Mouse (Mus musculus) heart, postnatal 14 days (tissue): ENCODE results near the gene Hus1. TPM values are rescaled to one million over a fixed set of nuclear protein-coding genes. Genes with fewer than 3 reads are reported as not detected.

Source experiments
- DNase-seq, 2 experiments: peaks; one replicate each; pipeline ENCODE4 v3.0.0; 2021 to 2022
- intact Hi-C: fragments of 180-260 bp; cut with DNase I; formaldehyde crosslinking; loops from one replicate; pipeline ENCODE4 v1.15.1; 2025
- long read RNA-seq, 2 experiments: library from polyadenylated mRNA; stranded (forward); transcript quantifications; one replicate each; pipeline ENCODE4 v2.0.0; 2021
- total RNA-seq, 2 experiments: library from RNA; stranded (reverse); gene quantifications; 2 replicates each; pipeline ENCODE4 v1.2.3; 2021

Hus1 gene
- 10 to 100 TPM; 10.8 to 12.1 TPM for total RNA-seq
- long read RNA-seq, experiment 1, partial matches to known transcripts: 0 of 9 reads
- long read RNA-seq, experiment 1, other reads (novel, unspliced or antisense): 9 of 9 reads
- long read RNA-seq, experiment 2, full-length matches to known transcripts: 3 of 8 reads
- long read RNA-seq, experiment 2, partial matches to known transcripts: 0 of 8 reads
- long read RNA-seq, experiment 2, other reads (novel, unspliced or antisense): 5 of 8 reads

DNA sequence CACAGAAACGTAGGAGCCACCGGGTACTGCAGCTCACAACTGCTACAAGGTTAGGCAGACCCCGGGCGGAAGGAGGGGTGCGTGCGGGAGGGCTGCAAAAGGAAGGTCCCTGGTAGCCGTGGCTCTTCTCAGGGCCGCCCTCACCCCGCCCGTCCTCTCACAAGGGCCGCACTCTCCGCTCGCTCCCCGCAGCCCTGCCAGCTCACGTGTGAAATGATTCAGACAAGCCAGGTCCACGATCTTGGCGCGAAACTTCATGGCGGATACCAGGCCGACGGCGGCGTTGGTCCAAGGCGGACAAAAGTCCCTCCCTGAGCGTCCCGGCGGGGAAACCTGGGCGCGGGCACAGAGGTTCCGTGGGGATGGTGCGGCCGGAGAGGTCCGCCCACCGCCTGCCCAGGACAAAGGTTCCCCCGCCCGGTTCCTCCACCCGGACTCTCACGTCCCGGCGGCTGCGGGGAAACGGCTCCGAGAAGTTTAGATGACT, at the start of gene Hus1:
Gene Hus1 (minus strand): TSS at position 339 of the 487 bp plus-strand sequence.
- DNase-seq: peak; percentile 91 to 93
- intact Hi-C loops: loop anchor here (5.0 kb wide), 1 partner anchor 106 kb away; the partner anchor contains the start of gene Upp1

GRCm38 (mm10) chr11:9060484-9060883, 49.5 kb upstream of the Hus1 start:
- intact Hi-C loops: no loop called here
- no peak for DNase-seq

DNA sequence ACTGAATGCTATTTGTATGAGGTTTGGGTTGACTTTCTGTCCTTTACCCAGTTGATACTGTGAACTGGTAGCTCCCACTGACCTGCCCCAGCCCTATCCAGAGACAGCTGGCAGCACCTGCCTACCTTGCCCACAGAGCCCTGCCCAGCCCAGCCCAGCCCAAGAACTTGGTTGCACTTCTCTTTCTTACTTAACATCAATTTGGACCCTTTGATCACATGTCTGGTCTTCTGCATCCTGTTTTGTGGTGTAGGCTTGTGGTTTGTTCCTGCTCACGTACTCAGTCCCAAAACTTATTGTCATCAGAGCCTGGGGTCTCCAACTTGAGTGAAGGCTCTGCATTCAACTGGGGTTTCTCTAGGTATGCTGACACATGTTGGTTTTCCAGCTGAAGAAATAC, 49.0 kb upstream of the Hus1 start:
- DNase-seq: no peak
- intact Hi-C loops: no loop called here

DNA sequence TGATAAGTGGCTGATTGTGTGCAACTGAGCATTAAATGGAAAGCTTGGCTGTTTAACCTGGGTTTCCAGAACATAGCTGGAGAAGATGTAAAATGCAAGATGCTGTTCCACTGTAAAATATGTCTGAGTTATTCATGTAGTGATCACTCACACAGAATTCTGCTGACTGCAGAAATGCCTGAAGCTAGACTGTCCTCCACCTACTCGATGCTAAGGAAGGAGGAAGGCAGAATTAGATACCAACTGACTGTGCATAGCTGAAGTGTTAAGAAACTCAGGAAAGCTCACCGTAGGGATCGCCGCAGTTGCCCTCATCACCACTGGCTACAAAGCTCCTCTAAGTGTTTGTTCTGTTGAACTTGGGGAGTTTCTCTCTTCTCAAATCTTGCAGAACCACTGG, 46.7 kb upstream of the Hus1 start:
- intact Hi-C loops: no loop called here
- DNase-seq: no peak

DNA sequence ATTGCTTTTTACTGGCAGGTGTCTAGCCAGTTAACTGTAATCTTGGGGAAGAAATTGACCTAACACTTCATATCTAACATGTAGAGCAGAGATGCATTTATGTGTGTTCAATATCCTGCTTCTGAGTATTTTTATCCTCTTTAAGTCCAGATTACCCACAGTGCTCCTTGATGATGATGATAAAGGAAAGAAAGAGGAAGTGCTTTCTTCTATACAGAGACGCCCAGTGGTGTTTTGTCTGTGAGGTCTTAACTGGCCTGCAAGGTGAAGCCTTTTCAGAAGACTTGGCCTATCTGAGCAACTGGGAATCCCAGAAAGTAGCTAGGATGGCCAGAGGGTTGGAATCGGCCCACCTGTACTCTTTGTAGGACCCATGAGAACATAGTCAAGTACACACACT, 45.9 kb upstream of the Hus1 start:
- DNase-seq: no peak
- intact Hi-C loops: no loop called here

- no peak for DNase-seq
- intact Hi-C loops: loop anchor here (5.0 kb wide), 1 partner anchor 65 kb away; the partner anchor contains the start of gene Upp1
Observed at GRCm38 (mm10) chr11:9051895-9052294, 40.9 kb upstream of the Hus1 start.

GRCm38 (mm10) chr11:9050241-9050640, 39.2 kb upstream of the Hus1 start:
- intact Hi-C loops: loop anchor here (5.0 kb wide), 1 partner anchor 67 kb away; the partner anchor contains the start of gene Upp1
- DNase-seq: no peak

GRCm38 (mm10) chr11:9048703-9049060, 37.7 kb upstream of the Hus1 start, which contains the start of gene Sun3:
Sun3 (minus strand) TSS chr11:9048991.
- intact Hi-C loops: no loop called here
- no peak for DNase-seq

DNA sequence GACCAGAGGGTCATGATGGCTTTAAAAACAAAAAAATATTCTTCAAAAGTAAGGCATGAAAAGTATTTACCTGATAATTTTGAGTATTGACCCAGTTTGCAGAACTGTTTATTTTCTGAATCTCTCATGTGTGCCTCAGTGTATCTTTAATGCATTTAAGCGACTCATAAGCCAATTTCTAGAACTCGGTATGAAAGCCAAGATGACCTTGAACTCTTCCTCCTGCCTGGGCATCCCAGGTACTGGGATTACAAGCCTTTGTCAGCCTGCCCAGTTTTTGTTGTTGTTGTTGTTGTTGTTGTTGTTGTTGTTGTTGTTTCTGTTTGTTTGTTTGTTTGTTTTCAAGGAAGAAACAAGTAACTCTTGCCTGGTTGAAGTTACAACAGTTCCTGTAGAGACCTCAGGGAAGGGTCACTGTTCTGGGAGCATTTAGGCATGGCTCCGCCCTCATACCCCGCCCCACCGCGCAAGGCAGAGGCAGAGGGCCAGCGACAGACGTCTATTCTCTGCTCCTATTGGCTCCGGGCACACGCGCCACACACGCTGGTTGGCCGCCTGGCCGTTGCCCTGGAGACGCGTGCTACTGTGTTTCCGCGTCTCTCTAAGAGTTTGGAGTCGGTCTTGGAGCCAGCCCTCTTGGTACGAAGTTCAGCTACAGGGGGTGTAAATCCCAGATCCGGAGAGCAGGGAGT, 37.2 kb upstream of the Hus1 start, which contains the start of gene Gm11992:
Gene Gm11992 (plus strand): TSS at position 584 of the 692 bp plus-strand sequence.
- intact Hi-C loops: no loop called here
- DNase-seq: peak; percentile 81 to 87

DNA sequence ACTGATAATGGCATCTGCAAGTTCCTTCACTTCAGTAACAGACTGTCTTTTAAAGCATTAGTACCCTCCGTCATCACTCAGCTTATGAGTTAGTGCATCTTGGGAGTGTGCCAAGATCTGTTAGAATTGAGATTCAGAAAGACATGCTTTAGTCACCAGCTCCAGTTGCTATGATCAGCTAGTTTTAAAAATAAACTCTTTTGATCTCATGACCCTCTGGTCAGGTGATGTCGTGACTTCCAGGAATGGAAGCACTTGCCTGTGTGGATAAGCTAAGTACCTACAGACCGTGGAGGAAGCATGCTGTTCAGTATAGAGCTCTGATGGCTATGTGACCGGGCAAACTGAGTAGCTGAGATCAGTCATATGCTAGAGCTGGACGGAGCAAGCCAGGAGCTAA, 36.1 kb upstream of the Hus1 start:
- intact Hi-C loops: no loop called here
- DNase-seq: peak; percentile 3 to 19

DNA sequence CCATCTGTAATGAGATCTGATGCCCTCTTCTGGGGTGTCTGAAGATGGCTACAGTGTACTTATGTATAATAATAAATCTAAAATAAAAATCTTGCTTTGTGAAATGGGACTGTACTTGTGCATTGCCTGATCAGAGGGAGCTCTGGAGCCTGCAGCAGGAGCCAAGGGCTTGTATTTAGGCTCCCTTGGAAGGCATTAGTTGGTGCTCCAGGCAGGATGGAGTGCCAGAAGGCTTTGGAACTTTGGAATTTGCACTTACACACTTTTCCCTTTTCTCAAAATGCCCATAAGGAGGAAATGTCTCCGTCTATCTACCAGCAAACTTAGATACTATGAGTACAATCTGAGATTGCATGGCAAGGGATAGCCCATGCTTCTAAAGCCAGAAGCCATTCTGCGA, 35.6 kb upstream of the Hus1 start:
- no peak for DNase-seq
- intact Hi-C loops: no loop called here

- DNase-seq: no peak
- intact Hi-C loops: no loop called here
Observed at GRCm38 (mm10) chr11:9031530-9031929, 20.5 kb upstream of the Hus1 start.

- intact Hi-C loops: no loop called here
- DNase-seq: peak; percentile 26
Observed at GRCm38 (mm10) chr11:9025211-9025610, 14.2 kb upstream of the Hus1 start.

DNA sequence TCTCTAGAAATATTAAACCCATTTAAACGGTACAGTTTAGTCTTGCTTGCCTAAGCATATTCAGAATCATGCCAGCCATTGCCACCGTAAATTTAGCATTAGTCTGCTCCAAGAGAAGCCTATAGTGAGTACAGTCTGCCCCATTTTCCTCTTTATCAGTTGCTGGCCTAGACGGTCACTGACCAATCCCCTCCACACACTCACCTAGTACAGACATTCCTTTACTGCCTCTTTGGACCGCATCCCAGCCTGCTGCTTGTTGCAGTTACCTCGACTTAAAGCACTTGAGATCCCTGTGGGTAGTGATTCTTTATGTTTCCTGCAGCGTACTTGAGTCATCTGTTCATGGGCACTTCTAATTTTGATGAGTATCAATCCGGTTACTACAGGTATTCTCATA, 13.8 kb upstream of the Hus1 start:
- DNase-seq: peak in 1 of 2 experiments; percentile 11
- intact Hi-C loops: no loop called here

DNA sequence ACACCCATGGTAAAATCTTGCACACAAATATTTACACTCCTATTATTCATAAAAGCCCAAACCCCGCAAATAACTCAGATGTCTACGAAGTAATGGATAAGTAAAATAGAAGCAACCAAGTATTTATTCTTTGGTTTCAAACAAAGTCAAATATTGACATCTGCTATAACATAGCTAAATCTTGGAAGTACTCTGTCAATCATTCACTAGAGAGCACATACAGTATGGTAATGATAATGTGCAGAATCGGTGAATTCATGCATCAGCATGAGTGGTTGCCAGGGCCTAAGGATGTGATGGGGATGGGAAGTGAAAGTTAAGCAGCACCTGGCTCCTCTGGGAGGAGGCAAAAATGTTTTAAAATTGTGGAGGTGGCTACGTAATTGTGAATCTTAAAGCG, 9.2 kb upstream of the Hus1 start:
- no peak for DNase-seq
- intact Hi-C loops: no loop called here

- peak in 1 of 2 experiments; percentile 25 for DNase-seq
- intact Hi-C loops: no loop called here
Observed at GRCm38 (mm10) chr11:9018491-9019267, 7.7 kb upstream of the Hus1 start.

DNA sequence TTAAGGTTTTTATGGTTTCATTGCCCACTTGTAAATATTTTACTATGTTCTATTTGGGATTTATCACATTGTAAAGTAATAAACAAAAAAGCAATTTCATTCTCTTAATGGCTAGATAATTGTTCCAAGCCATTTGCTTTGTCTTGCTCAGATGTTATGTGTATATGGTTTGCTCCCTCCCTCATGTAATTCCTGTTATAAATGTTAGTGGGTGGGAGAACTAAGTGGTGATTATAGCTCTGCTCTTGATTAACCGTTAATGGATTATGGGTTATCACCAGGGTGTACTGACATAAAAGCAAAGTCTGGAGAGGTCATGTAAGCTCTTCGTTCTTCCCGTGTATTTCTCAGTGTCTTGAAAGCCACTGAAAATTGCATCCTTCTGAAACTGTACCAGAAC, 3.7 kb upstream of the Hus1 start:
- intact Hi-C loops: loop anchor here (5.0 kb wide), 1 partner anchor 103 kb away; the partner anchor contains the start of gene Upp1
- DNase-seq: no peak

GRCm38 (mm10) chr11:9011348-9011747, 357 bp upstream of the Hus1 start:
- no peak for DNase-seq
- intact Hi-C loops: loop anchor here (5.0 kb wide), 1 partner anchor 106 kb away; the partner anchor contains the start of gene Upp1

- intact Hi-C loops: loop anchor here (5.0 kb wide), 1 partner anchor 107 kb away; the partner anchor contains the start of gene Upp1
- DNase-seq: peak; percentile 17 to 32
Observed at GRCm38 (mm10) chr11:9010416-9010815, 575 bp downstream of the Hus1 start.

GRCm38 (mm10) chr11:9008761-9009160, 2.2 kb downstream of the Hus1 start:
- intact Hi-C loops: no loop called here

DNA sequence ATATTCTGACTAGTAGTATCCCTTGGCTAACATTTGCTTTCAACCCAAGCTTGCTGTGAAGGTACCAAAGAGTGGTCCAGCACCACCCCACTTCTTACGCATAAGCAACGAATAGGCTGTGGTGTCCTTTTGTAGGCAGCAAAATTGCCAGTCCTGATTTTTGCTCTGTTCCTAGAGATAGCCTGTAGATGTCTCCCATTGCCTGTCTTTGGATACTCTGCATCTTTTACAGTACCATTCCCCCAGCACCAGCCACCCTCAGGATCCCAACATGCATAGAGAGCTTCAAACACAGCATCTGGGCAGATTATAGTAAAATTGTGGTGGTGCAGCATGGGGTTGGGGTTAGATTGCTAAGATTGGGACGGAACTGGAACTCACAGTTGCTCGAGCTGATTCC, 22.9 kb downstream of the Hus1 start:
- no peak for DNase-seq
- intact Hi-C loops: no loop called here

More at GRCm38 (mm10) chr11:9008761-9009160, 2.2 kb downstream of the Hus1 start:
- DNase-seq: no peak
